Mouse (Mus musculus): ENCODE results near the gene Emilin2. TPM values are rescaled to one million over a fixed set of nuclear protein-coding genes. Genes with fewer than 3 reads are reported as not detected.

Gene Emilin2
- polyA plus RNA-seq, 1 experiment from 2014 or later: 5.2 TPM

DNA sequence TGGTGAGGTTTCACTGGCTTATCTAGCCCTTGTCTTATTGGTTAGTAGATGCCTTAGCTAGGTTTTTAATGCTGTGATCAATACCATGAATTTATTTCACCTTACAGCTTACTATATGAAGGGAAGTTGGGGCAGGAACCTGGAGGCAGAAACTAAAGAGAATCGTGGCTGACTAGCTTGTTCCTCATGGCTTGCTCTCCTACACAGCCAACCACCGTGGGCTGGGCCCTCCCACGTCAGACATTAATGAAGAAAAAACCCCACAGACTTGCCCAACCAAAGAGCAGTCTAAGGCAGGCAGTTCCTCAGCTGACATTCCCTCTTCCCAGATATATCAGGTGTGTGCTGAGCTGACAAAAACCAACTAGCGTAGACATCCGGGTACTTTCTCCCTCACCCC lies 88.1 kb downstream of the Emilin2 start:
- no peaks in the 10 kb centered on the region for H3K9me3 ChIP-seq (ENCODE audit: control insufficient read depth, low read length)

DNA sequence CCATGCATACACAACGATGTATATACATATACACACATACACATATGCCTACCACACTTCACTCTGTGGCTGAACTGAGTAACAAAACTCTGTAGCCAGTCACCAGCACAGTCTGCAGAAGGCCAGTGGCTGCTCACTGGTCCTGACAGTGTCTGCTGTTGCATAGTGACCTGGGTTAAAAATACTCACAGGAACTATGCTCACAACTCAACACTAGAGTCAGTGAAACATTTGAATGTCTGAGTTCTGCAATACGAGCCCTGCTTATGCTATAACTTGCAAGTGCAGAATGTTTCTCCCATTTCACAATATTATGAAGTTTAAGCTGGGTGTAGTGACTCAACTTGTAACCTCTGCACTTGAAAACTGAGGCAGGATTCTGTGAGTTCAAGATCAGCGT lies 90.4 kb downstream of the Emilin2 start:
- ATAC-seq (ENCODE audit: low read depth): no peak
- peaks cover 3% of the 10 kb centered on the region for H3K9me3 ChIP-seq (ENCODE audit: control insufficient read depth, low read length)
- peaks cover 8% of the 10 kb centered on the region for H3K36me3 ChIP-seq (ENCODE audit: control insufficient read depth, insufficient read depth, low read length)
- no peak overlapping the region for H3K27ac ChIP-seq (ENCODE audit: low read length)
- no peak overlapping the region for H3K9ac ChIP-seq (ENCODE audit: low read length)
- no peak overlapping the region for H3K4me2 ChIP-seq (ENCODE audit: low read depth, low read length)
- no peak overlapping the region for H3K4me3 ChIP-seq (ENCODE audit: low read length)
- no peaks in the 10 kb centered on the region for H3K27me3 ChIP-seq (ENCODE audit: control insufficient read depth, insufficient read depth, low read depth, low read length)
- no peaks in the 10 kb centered on the region for H3K4me1 ChIP-seq (replicated peaks; ENCODE audit: control insufficient read depth, insufficient read depth, low read length)
- 87% methylated on average over 3 of the region's 3 CpGs for WGBS

More for the DNA sequence above, 88.1 kb downstream of the Emilin2 start:
- H3K9ac ChIP-seq (ENCODE audit: low read length): no peak overlapping the region
- no peak overlapping the region for H3K4me3 ChIP-seq (ENCODE audit: low read length)
- H3K4me2 ChIP-seq (ENCODE audit: low read depth, low read length): no peak overlapping the region
- no peaks in the 10 kb centered on the region; the same call in 1 of the 2 replicates for H3K36me3 ChIP-seq (ENCODE audit: control insufficient read depth, insufficient read depth, low read length)
- no peaks in the 10 kb centered on the region for H3K27me3 ChIP-seq (ENCODE audit: control insufficient read depth, insufficient read depth, low read depth, low read length)
- ATAC-seq (ENCODE audit: low read depth): no peak
- H3K27ac ChIP-seq (ENCODE audit: low read length): no peak overlapping the region
- WGBS: 77% methylated on average over 5 of the region's 5 CpGs
- no peaks in the 10 kb centered on the region for H3K4me1 ChIP-seq (replicated peaks; ENCODE audit: control insufficient read depth, insufficient read depth, low read length)

DNA sequence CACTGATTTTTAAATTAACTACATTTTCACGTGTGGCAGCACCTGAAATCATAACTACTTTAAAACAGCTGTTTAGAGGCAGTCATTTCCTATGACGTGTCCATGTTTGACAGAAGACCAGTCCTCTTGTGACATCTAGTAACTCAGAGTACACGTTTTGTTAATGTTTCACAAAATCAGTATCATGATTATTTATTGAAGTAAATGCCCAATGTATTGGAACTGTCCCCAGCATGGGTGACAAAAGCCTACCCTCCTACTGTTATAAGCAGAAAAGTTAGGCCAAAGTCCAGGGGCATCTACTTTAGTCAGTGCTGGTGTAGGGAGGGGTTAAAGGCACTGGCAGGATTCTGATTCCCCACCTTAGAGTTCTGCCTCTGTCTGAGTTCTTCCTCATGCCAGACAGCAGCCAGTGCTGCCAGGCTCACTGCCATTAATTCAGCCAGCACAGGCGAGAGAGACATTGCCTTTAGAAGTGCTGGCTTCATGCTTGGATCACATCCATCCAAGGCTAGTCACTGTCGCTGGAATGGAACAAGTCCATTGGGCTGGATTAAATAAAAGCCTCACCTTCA lies 94.6 kb downstream of the Emilin2 start:
- H3K27me3 ChIP-seq (ENCODE audit: control insufficient read depth, insufficient read depth, low read depth, low read length): no peaks in the 10 kb centered on the region

DNA sequence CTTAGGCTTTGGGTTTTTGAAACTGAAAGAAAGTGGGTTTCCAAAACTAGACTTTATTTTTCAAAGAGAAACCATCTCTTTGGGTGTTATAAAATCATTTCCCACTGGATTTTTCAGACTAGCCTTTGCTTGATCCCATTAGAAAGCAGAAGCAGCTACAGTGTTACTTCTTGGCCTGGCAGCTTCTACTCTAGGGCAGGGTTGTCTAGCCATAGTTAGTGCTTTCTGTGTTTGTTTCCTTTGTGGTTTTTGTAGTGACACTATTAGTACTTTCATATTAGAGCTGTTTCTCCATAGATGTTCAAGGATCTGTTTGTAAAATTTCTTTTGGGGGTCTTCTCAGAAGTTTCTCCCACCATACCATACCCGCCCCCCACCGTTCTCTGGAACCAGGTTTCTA lies 95.5 kb downstream of the Emilin2 start:
- Histone ChIP-seq H3K4me2 (ENCODE audit: low read depth, low read length) (no peak overlapping the region), H3K9me3 (ENCODE audit: control insufficient read depth, low read length) (peaks cover 3% of the 10 kb centered on the region), H3K9ac (ENCODE audit: low read length) (no peak overlapping the region), H3K27me3 (ENCODE audit: control insufficient read depth, insufficient read depth, low read depth, low read length) (no peaks in the 10 kb centered on the region), H3K36me3 (ENCODE audit: control insufficient read depth, insufficient read depth, low read length) (peaks cover 8% of the 10 kb centered on the region), H3K4me3 (ENCODE audit: low read length) (no peak overlapping the region), H3K27ac (ENCODE audit: low read length) (no peak overlapping the region), H3K4me1 (replicated peaks; ENCODE audit: control insufficient read depth, insufficient read depth, low read length) (no peaks in the 10 kb centered on the region)
- WGBS: 85% methylated on average over 2 of the region's 2 CpGs
- no peak for ATAC-seq (ENCODE audit: low read depth)

More for the DNA sequence above, 94.6 kb downstream of the Emilin2 start:
- Histone ChIP-seq H3K36me3 (ENCODE audit: control insufficient read depth, insufficient read depth, low read length) (peaks cover 8% of the 10 kb centered on the region), H3K4me1 (replicated peaks; ENCODE audit: control insufficient read depth, insufficient read depth, low read length) (no peaks in the 10 kb centered on the region), H3K9me3 (ENCODE audit: control insufficient read depth, low read length) (peaks cover 3% of the 10 kb centered on the region), H3K4me2 (ENCODE audit: low read depth, low read length) (no peak overlapping the region), H3K9ac (ENCODE audit: low read length) (no peak overlapping the region), H3K4me3 (ENCODE audit: low read length) (no peak overlapping the region), H3K27ac (ENCODE audit: low read length) (no peak overlapping the region)
- ATAC-seq (ENCODE audit: low read depth): no peak
- 84% methylated on average over 5 of the region's 5 CpGs for WGBS

DNA sequence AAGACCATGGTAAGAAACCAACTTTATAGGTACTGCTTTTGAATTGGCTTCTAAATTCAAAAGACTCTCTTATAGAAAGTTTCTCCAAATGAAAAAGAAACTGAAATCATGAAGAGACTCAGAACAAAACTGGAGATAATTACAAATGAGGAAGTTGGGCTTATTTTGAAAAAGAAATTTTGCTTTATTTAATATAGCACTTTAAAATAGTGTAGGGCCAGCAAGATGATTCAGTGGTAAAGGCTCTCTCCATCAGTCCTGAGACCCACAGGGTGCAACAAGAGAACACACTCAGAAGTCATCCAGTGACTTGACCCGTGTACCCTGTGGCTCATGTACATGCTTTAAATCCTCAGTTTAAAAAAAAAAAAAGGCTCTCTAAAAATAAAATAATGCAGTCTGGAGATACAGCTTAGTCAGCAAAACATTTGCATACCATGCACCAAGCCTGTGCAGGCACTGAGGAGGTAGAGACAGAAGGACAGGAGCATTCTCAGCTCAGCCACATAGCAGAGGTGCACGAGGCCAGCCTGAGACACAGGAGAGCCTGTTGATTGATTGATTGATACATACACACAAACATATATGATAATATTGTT lies 96.4 kb downstream of the Emilin2 start:
- Histone ChIP-seq H3K9me3 (ENCODE audit: control insufficient read depth, low read length) (peaks cover 3% of the 10 kb centered on the region), H3K27ac (ENCODE audit: low read length) (no peak overlapping the region), H3K27me3 (ENCODE audit: control insufficient read depth, insufficient read depth, low read depth, low read length) (no peaks in the 10 kb centered on the region), H3K4me3 (ENCODE audit: low read length) (no peak overlapping the region), H3K4me2 (ENCODE audit: low read depth, low read length) (no peak overlapping the region), H3K4me1 (replicated peaks; ENCODE audit: control insufficient read depth, insufficient read depth, low read length) (no peaks in the 10 kb centered on the region), H3K9ac (ENCODE audit: low read length) (no peak overlapping the region), H3K36me3 (ENCODE audit: control insufficient read depth, insufficient read depth, low read length) (peaks cover 8% of the 10 kb centered on the region)
- 52% methylated on average over 2 of the region's 2 CpGs for WGBS
- no peak for ATAC-seq (ENCODE audit: low read depth)

- no peaks in the 10 kb centered on the region for H3K27me3 ChIP-seq (ENCODE audit: control insufficient read depth, insufficient read depth, low read depth, low read length)
- no peak overlapping the region for H3K4me3 ChIP-seq (ENCODE audit: low read length)
- no peak for ATAC-seq (ENCODE audit: low read depth)
- peaks cover 3% of the 10 kb centered on the region for H3K9me3 ChIP-seq (ENCODE audit: control insufficient read depth, low read length)
- WGBS: 75% methylated on average over 17 of the region's 17 CpGs
- H3K4me2 ChIP-seq (ENCODE audit: low read depth, low read length): no peak overlapping the region
- no peaks in the 10 kb centered on the region for H3K4me1 ChIP-seq (replicated peaks; ENCODE audit: control insufficient read depth, insufficient read depth, low read length)
- peaks cover 8% of the 10 kb centered on the region for H3K36me3 ChIP-seq (ENCODE audit: control insufficient read depth, insufficient read depth, low read length)
- no peak overlapping the region for H3K27ac ChIP-seq (ENCODE audit: low read length)
- no peak overlapping the region for H3K9ac ChIP-seq (ENCODE audit: low read length)
These were observed 97.1 kb downstream of the Emilin2 start for GRCm38 (mm10) chr17:71214514-71215240.

GRCm38 (mm10) chr17:71213666-71214065 lies 98.1 kb downstream of the Emilin2 start:
- H3K27me3 ChIP-seq (ENCODE audit: control insufficient read depth, insufficient read depth, low read depth, low read length): no peaks in the 10 kb centered on the region
- no peak overlapping the region for H3K27ac ChIP-seq (ENCODE audit: low read length)
- H3K4me3 ChIP-seq (ENCODE audit: low read length): no peak overlapping the region
- 71% methylated on average over 1 of the region's 1 CpGs for WGBS
- H3K36me3 ChIP-seq (ENCODE audit: control insufficient read depth, insufficient read depth, low read length): peaks cover 8% of the 10 kb centered on the region
- no peak overlapping the region for H3K4me2 ChIP-seq (ENCODE audit: low read depth, low read length)
- peaks cover 3% of the 10 kb centered on the region for H3K9me3 ChIP-seq (ENCODE audit: control insufficient read depth, low read length)
- no peak for ATAC-seq (ENCODE audit: low read depth)
- H3K9ac ChIP-seq (ENCODE audit: low read length): no peak overlapping the region
- no peaks in the 10 kb centered on the region for H3K4me1 ChIP-seq (replicated peaks; ENCODE audit: control insufficient read depth, insufficient read depth, low read length)

DNA sequence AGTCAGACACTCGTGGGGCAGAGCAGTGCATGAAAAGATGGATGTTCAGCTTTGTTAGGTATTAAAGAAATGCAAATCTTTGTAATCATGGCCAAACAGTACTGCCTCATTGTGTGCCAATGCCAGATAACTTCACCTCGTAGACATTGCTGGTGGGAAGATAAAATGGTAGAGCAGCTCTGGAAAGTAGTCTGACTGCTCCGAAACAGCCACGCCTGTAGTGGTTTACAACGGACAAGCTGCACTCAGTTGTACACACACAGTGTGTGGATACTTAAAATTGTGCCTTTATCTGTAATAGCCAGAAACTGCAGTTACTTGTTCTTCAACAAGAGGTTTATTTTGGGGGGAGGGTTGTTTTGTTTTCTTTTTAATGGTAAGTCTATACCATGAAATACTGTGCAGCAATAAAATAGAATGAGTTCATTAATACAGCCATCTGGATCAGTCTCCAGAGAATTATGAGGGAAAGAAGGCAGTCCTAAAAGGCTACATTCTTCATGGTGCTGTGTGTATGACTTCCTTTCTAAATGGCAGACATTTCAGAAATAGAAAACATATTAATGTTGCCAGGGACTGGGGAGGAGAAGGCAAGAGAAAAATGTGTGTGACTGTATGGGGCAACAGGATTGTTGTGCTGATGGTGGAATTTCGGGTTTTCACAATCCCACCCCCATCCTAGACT lies 99.7 kb downstream of the Emilin2 start:
- Histone ChIP-seq H3K27ac (ENCODE audit: low read length) (no peak overlapping the region), H3K9me3 (ENCODE audit: control insufficient read depth, low read length) (no peaks in the 10 kb centered on the region), H3K36me3 (ENCODE audit: control insufficient read depth, insufficient read depth, low read length) (0 out of 2 replicates have a peak, but pooled peaks cover 2% of the 10 kb centered on the region), H3K4me3 (ENCODE audit: low read length) (no peak overlapping the region), H3K4me1 (replicated peaks; ENCODE audit: control insufficient read depth, insufficient read depth, low read length) (no peaks in the 10 kb centered on the region), H3K9ac (ENCODE audit: low read length) (no peak overlapping the region), H3K4me2 (ENCODE audit: low read depth, low read length) (no peak overlapping the region), H3K27me3 (ENCODE audit: control insufficient read depth, insufficient read depth, low read depth, low read length) (no peaks in the 10 kb centered on the region)
- WGBS: 66% methylated on average over 6 of the region's 6 CpGs
- no peak for ATAC-seq (ENCODE audit: low read depth)

GRCm38 (mm10) chr17:71209936-71210335 lies 101.8 kb downstream of the Emilin2 start:
- no peak overlapping the region for H3K9ac ChIP-seq (ENCODE audit: low read length)
- H3K27ac ChIP-seq (ENCODE audit: low read length): no peak overlapping the region
- H3K4me1 ChIP-seq (replicated peaks; ENCODE audit: control insufficient read depth, insufficient read depth, low read length): no peaks in the 10 kb centered on the region; the same call in 1 of the 2 replicates
- no peak overlapping the region for H3K4me3 ChIP-seq (ENCODE audit: low read length)
- no peaks in the 10 kb centered on the region for H3K27me3 ChIP-seq (ENCODE audit: control insufficient read depth, insufficient read depth, low read depth, low read length)
- H3K36me3 ChIP-seq (ENCODE audit: control insufficient read depth, insufficient read depth, low read length): 0 out of 2 replicates have a peak, but pooled peaks cover 2% of the 10 kb centered on the region
- H3K9me3 ChIP-seq (ENCODE audit: control insufficient read depth, low read length): no peaks in the 10 kb centered on the region
- 56% methylated on average over 3 of the region's 3 CpGs for WGBS
- no peak for ATAC-seq (ENCODE audit: low read depth)
- no peak overlapping the region for H3K4me2 ChIP-seq (ENCODE audit: low read depth, low read length)
